Mouse (Mus musculus): ENCODE data around the gene Phf19. TPM values are rescaled to one million over a fixed set of nuclear protein-coding genes. Genes with fewer than 3 reads are reported as not detected.

Phf19 gene
- polyA plus RNA-seq, 1 experiment from 2014 or later, result 3.1 TPM

Other genes starting within 250 kb of the Phf19 start
- gene Gapvd1, start 158.8 kb downstream of the Phf19 start, polyA plus RNA-seq (2016; fragmentation: Nextera tagmentation; extraction: Ambion mirVana), result 87.3 and 93.7 TPM in 2 replicates
- 656 and 672 TPM in 2 replicates for gene Hspa5, start 142.1 kb downstream of the Phf19 start, polyA plus RNA-seq (2016; fragmentation: Nextera tagmentation; extraction: Ambion mirVana)
- 32.5 and 33.2 TPM in 2 replicates for gene Rabepk, start 114.1 kb downstream of the Phf19 start, polyA plus RNA-seq (2016; fragmentation: Nextera tagmentation; extraction: Ambion mirVana)
- 68.6 and 71.9 TPM in 2 replicates for gene Fbxw2, start 87.7 kb downstream of the Phf19 start, polyA plus RNA-seq (2016; fragmentation: Nextera tagmentation; extraction: Ambion mirVana)
- 0.07 TPM in 2 replicates for gene Gm34653, start 81.0 kb downstream of the Phf19 start, polyA plus RNA-seq (2016; fragmentation: Nextera tagmentation; extraction: Ambion mirVana)
- 2.2 and 2.3 TPM in 2 replicates for gene Cutal, start 39.6 kb downstream of the Phf19 start, polyA plus RNA-seq (2016; fragmentation: Nextera tagmentation; extraction: Ambion mirVana)
- 103 and 109 TPM in 2 replicates for gene Psmd5, start 39.1 kb downstream of the Phf19 start, polyA plus RNA-seq (2016; fragmentation: Nextera tagmentation; extraction: Ambion mirVana)
- gene Traf1, start 47.7 kb upstream of the Phf19 start, polyA plus RNA-seq (2016; fragmentation: Nextera tagmentation; extraction: Ambion mirVana), result 0.12 and 0.27 TPM in 2 replicates
- 14.2 and 16.0 TPM in 2 replicates for gene Hc, start 147.4 kb upstream of the Phf19 start, polyA plus RNA-seq (2016; fragmentation: Nextera tagmentation; extraction: Ambion mirVana)
- gene AI182371, start 187.5 kb upstream of the Phf19 start, polyA plus RNA-seq (2016; fragmentation: Nextera tagmentation; extraction: Ambion mirVana), result 5.3 and 5.5 TPM in 2 replicates
- 10.9 and 12.7 TPM in 2 replicates for gene Cntrl, start 195.5 kb upstream of the Phf19 start, polyA plus RNA-seq (2016; fragmentation: Nextera tagmentation; extraction: Ambion mirVana)